Mouse (Mus musculus) ZHBTc4 (cell line): ENCODE results near the gene Dnaic1.

Experiments used
- DNase-seq: peaks from one replicate; pipeline ENCODE4 v3.0.0-alpha.2; 2011; ENCODE audit warnings: low read depth, low spot score

Dnaic1 gene

DNA sequence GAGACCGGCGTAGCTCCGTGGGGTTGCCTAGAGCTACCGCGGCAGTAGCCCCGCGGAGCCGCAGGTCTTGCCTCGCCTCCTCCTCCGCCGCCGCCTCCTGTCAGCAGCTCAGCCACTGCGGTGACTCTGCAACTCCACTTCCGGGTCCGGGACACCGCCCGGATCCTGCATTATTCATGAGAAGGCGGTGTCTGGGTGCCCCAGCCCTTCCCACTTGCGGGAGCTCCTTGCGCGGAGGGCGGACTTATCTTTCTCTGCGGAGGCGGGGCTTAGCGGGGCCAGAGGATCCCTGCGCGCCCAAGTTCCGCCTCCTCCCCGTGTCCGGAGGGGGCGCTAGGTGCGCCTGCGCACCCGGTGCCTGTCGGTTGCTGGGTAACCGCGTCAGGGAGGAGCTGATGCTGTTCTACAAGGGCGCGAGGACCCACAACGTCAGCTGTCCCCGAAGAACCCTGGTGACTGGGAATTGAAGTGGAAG lies at the start of gene Dnaic1, which contains the start of gene Fam219a:
TSS of gene Dnaic1 (plus strand) at position 365 of the 475 bp plus-strand sequence.
TSS of gene Fam219a (minus strand) at position 128 of the 475 bp plus-strand sequence.
- DNase-seq: peak; percentile 99

DNA sequence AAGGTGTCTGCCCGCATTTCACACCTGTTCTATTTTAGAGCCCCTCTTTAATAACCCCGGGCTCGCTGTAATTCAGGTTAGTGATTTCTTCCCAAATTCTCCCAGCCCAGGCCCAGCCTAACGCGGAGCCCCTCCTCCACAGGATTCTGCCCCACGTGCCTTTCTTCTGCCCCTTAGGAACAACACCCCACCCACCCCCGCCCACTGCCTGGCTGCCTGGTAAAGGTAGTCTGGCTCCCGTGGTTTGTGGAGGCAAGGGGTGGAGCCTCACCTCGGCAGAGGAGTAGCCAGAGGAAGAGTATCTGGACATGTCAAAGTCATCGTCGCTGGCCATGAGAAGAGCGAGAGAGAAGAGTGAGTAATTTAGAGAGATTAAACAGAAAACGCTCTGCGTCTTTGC lies 48.9 kb upstream of the Dnaic1 start:
- peak; percentile 71 for DNase-seq

DNA sequence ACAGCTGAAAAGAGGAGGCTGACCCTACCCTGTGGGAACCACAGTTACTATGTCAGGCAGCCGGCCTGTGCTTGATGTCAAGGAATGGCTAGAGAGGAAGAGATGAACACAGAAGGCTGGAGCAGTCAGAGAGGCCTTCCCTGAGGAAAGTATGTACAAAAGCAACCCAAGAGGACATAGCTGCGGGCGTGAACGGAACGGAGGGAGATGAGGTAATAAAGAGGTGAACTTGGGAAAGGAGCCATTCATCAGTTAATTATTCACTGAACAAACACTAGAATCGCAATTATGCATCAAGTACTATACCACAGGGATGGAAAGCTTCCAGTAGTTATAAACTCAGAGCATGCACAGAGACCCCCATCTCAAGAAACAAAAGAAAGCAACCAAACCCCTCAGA lies 47.4 kb upstream of the Dnaic1 start:
- DNase-seq: no peak

DNA sequence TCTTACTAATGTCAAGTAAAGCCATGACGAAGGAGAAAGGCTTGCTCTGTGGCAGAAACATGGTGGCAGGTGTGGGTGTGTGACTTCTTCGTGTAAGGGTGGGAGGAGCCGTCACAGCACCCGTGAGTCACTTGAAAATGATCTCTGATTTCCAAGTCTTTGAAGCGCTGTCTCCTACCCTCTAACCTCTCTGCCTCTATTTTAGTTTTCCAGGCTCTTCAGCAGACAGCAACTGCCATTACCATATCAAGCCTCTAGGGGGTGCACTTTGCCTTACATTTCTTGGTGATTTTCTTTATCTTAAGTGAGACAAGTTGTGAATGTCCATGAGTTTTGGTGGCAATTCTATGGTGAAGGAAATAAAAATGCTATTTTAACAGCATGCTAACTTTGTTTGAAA lies 46.8 kb upstream of the Dnaic1 start:
- peak; percentile 69 for DNase-seq

DNA sequence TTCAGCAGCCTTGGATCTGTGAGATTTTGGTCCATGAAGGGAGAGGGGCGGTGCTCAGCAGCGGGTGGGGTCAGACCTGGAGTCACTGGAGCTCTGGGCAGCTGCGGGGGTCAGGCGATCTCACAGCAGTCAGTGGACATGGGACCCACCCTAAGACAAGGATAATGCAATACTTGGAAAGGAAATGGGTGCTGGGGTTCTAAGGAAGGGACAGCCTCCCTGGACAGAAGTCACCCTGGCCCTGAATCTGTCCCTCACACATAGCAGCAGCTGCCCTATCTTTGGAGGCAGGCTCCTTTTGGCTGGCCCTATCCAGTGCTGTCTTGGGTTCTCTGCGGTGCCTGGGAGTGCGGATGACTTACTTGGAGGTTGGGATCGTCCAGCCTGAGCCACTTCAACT lies 45.7 kb upstream of the Dnaic1 start:
- DNase-seq: no peak

DNA sequence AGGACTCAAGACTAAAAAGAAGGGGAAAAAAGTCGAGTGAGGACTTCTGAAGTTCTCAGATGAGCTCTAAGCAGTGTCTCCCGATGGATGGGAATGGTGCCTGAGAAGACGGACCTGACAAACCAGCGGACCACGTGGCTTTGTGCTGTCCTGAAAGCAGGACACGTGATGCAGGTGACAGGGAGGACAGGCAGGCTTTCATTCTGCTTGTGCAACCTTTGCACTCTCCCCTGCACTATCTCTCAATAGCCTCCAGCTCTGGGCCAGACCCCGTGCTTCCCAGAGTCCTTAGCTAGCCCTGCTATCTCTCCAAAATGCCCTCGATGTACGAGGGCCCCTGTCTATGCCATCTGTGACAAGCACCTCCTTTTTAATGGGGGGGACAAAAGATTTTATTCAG lies 44.7 kb upstream of the Dnaic1 start:
- DNase-seq: no peak

DNA sequence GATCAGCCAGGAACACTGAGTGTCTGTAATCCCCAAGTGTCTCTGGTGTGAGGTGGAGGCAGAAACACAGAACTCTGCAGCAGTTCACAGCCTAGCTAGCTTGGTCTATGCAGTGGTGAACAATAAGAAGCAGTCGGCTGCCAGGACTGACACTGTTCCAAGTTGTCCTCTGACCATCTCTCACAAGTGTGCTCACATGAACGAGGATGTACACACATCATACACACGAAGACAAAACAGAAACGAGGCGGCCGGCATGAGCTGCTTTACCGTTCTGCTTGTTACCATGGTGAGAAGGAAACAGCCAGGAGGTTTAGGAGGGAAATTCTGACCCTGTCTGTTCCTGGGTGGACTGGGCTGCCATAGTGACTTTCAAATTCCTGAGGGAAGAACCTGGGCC lies 43.0 kb upstream of the Dnaic1 start:
- no peak for DNase-seq

DNA sequence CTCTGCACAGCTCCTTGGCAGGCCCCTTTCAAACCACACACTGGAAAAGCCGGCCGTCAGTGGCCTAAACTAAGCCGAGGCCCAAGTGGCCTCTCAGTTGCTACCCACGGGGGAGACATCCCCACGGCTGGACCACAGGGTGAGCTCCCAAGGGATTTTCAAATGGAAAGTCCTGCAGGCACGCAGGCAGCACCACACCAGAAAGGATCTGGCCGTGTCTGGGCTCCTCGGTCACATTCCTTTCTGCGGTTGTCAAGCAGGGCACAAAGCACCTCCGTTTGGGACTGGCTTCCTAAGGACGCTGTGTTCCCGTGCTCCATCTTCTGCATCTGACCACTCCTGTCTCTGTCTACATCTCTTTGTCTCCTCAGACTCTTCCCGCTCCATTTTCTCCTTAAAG lies 42.5 kb upstream of the Dnaic1 start:
- no peak for DNase-seq

DNA sequence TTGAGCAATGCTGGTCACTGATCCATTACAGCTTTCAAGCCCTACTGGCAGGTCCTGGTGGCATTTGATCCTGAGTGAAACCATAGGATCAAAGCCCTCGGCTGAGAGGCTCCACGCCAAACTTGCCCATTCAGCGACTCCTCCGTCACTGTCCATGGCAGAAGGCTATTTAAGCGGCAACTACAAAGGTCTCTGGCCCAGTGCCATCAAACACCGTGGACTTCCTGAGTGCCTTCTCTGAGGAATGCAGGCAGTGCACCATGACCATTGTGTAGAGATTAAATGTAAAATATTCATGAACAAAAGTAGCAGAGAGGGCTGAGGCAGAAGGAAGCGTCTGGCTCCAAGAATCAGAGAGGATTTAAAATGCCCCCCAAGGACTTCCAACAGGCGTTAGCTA lies 41.6 kb upstream of the Dnaic1 start:
- no peak for DNase-seq

DNA sequence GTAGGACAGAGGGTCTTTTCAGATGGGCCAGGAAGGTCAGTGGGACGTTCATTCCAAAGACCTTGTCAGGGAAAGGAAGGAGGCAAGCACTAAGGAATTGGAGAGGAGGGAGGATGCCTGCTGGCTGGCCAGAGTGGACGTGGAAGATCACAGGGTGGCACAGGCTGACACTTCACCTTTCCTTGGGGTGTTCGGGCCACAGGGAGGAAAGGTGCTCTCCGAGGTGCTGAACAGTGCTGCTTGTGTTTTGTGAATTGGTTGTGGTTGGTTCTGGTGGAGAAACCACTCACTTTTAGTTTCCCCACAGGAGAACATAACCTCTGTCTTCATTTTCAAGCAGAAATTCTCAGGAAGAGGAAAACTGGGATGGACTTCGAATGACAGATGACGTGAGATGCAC lies 37.2 kb upstream of the Dnaic1 start:
- peak; percentile 60 for DNase-seq

DNA sequence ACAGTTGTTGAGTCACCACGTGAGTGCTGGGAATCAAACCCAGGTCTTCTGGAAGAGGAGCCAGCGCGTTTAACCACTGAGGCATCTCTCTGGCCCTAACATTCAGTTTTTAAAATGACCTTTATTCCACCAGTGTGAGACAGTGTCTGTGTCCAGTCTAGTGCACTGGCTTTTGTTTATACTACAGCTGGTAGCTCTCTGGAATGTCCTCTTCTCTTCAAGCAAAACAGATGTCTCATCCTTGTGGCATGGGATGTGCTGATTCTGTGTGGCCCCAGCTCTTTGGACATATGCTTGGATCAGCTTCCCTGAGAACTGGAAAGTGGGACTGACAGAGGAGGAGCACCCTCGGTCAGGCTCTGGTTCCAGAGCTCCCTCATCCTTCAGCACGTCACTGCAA lies 34.7 kb upstream of the Dnaic1 start:
- no peak for DNase-seq

DNA sequence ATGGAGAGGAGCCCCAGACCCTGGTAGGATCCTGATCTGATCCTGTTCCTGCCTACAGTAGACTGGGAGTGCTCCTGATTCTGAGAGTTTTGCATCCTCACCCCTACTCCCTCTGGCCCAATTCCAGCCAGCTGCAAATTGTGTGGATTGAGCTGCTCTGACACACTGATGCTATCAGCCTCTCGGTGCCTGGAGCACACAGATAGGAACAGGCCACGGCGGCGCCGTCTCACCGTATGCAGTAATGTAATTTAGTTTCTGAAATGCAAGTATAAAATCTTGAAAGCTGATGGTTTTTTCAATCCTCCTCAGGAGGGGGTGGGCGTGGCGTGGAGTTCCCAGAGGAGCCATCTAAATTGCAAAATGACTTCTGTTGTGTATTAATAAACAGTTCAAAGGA lies 27.4 kb upstream of the Dnaic1 start:
- DNase-seq: no peak

DNA sequence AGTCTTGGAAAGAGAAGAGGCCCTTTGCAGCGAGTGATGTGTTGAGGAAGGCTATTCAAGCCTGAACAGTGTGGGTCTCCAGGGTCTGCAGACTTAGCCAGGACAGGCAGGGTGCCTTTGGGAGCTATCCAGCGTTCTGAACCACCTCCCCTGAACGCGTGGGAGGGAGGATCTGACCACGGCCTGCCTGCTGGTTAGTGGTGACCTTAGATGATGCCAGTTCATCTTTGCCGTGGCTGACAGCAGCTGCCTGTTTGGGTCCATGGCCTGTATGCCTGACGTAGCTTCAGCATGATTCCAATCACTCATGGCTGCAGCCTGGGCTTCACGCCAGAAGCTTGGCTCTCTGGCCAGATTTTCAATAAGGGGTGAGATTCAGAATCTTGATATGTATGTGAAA lies 23.6 kb upstream of the Dnaic1 start:
- DNase-seq: peak; percentile 62

DNA sequence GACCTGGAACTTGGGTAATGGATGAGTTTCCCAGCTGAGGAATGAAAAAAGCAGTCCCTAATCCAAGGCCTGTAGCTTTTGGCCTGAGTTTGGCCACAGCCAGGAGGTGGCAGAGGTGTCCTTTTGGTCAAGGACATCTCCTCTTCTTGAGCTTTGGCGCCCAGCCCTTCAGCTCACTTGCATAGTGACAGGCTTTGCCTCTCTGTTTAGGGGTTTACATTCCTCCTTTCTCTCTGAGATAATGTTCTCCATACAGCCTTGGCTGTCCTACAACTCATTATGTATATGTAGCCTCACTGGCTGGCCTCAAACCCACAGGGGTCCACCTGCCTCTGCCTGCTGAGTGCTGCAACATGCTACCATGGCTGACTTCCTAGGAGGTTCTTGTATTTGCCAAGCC lies 22.5 kb upstream of the Dnaic1 start:
- DNase-seq: no peak

DNA sequence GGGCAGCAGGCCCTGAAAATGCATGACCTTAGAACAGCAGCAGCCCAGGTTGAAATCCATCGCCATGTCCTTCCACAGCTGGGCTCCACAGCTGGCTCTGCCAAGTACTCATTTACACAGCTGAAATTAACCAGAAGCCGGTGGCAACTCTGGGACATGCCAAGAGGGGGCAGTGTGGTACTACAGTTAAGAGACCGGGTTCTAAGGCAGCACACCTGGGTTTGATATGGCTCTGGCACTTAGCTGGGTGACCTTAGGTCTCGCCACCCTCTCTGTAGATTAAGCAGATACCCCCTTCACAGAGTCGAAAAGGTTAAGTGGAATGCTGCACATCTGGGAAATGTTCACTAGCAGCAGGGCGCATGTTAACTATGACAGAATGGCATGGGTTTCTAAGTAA lies 17.0 kb upstream of the Dnaic1 start:
- peak; percentile 81 for DNase-seq

DNA sequence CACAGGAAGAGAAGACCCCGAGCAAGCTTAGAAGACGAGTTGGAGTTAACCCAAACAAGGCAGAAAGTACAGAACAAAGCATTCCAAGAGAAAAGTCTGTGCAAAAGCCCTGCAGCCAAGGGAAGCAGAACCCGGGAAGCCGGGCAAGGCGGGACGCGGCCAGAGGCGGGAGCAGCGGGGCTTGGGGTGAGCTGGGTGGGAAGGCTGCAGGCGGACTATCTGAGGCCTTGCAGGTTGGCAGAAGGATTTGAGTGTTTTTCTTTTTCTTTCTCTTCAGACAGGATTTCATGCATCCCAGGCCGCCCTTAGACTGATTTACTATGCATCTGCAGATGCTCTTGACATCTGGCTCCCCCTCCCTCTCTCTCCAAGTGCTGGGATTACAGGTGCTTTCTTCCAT lies 16.5 kb upstream of the Dnaic1 start:
- DNase-seq: no peak

DNA sequence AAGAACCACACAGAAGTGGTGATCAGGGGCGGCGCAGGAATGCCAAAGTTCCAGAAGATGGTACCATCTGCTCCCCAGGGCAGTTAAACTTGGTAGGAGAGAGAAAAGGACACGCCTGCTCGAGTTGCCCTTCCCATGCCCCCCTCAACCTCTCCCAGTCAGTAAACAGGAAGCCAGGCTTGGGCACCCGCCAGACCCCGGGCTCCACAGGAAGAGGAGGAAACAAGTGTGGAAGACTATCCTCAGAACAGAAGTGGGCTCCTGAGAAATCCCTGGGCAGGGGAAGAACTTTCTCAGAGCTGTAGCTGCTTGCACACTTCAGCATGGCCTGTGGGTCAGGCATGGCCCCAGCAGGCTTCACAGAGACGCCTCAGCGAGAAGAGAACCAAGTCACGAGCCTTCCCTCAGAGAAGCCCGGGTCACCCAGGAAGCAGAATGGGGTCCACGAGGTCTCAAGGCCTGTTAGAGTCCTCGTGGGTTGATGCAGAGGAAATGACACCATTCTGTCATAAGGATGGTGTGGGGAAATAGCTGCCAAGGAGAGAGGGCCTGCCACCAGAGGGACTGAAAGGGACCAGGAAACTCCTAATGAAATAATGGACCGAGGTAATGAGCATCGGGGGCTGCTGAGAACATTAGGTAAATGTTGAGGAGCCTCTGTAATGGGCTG lies 14.4 kb upstream of the Dnaic1 start:
- no peak for DNase-seq

DNA sequence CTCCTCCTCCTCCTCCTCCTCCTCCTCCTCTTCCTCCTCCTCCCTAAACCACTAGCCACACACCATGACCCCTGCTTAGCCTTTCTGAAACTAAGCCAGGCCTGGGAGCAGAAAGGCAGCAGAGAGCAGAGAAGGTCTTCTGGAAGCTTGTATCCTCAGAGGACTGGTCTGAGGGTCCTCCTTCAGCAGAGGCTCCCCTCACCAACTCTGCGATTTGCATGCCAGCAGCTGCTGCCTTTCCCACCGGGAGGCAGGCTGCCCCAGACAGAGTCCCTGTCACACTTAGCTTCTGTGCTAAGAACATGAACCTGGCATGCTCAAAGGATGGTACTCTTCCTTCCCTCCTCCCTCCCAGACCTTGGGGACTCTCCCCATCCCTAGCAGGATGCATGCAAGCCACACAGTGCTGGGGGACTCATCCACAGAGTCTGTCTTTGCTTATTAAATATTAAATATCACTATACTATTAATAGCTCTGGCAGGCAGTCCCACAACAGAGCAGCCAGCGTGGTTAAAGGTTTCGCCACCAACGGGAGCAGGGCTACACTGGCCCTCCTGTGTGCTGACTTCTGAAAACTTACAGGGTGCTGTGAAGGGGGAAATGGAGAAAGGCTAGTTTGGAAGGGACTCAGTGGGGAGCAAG lies 13.1 kb upstream of the Dnaic1 start:
- DNase-seq: no peak

DNA sequence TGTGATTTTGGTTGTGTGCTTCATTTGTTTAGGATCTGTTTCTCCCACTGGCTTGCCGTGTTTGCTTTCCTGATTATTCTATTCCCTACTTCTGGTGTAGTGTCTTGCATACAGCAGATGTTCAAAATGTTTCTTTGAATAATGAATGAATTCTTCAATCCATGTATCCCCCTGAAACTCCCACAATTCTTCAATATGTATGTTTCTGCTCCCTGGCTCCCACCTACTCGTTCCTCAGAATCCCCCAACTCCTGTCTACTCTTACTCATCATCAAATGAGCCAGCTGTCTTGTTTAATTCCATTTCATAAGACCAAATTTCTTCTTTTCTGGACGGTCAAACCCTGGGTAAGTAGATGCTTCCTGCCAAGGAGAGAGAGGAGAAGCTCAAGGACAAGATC lies 12.5 kb upstream of the Dnaic1 start:
- no peak for DNase-seq

DNA sequence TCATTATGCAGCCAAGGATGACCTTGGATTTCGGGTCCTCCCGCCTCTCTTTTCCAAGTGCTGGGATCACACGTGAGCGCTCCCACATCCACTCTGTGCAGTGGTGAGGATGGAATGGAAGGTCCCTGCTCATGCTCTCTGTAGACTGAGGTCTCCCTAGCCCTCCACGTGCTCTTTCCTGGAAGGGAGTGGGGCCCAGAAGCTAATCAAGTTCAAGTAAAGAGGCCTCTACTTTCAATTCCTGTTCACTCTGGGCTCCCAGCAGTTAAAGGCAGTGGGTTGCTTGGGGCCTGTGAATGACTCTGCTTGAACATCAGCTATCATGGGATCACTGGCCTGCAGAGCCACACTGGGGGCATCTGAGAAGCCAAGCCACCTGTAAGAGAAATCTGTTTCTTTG lies 6.3 kb upstream of the Dnaic1 start:
- no peak for DNase-seq

DNA sequence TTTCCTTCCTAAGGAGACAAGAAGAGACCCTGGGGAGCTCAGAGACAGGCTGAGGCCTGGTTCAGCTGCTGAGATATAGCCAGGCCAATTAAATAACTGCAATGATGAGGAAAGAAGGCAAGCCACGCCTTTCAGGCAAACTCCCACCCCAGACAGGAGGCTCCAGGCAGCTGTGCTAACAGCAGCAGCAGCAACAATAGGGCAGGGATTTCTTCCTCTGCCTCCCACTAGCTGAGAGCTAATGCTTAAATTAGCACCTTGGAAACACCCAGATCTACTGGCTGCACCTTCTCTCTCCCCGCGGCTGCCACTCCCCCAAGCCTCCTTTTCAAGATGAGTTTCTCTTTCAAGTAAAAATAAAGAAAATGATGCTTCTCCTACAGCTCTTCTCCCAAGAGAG lies 3.5 kb upstream of the Dnaic1 start:
- DNase-seq: peak; percentile 38

DNA sequence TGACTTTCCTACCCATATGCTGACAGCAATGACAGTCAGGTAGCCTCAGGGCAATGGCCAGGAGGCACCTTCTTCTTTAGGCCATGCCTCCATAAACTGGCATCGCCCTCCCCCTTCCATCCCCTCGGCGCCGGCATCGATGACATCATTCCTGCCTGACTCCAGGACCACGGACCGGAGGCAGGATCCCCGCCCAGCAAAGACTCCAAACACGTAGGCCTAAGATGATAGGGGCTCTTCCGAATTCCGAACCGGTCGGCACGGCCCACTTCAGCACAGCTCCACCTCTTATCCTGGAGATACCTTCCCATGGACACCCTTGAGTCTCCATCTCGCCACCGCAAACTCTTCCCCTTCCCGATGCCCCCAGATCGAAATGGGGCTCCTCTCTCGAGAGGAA lies 1.3 kb upstream of the Dnaic1 start:
- peak; percentile 39 for DNase-seq

DNA sequence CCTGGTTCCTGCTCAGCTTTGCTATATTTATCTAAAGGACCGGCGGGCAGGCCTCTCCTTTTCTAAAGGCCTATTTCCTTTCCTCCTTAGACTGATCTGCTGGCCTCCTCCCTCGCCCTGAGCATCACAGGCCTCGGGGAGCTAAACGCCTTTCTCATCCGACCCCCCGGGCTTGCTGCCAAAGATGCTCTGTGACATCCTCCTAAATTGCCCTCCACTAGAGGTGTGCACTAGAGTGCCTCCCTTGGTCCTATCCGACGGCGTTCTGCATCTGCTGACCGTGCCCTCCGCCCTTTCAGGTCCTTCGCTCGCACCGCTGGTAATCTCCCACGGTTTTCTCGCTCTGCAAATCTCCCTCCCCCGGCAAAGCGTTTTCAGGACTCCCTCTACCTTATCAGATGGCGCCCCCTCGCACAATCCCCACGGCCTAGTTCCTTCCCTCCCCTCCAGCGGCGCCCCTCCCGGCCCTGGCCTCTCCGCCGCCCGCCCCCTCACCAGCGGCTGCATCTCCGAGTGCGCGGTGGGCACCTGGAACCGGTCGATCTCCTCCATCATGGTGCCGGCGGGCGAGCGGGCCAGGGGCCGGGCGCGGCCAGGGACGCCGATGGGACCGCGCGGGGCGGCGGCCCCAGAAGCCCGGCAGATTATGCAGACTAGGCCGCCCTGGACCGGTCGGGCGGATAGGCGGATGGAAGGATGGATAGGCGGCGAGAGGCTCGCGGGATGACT lies 729 bp upstream of the Dnaic1 start:
- no peak for DNase-seq
